Mouse (Mus musculus): ENCODE data around the gene Acvr1.

Gene Acvr1

DNA sequence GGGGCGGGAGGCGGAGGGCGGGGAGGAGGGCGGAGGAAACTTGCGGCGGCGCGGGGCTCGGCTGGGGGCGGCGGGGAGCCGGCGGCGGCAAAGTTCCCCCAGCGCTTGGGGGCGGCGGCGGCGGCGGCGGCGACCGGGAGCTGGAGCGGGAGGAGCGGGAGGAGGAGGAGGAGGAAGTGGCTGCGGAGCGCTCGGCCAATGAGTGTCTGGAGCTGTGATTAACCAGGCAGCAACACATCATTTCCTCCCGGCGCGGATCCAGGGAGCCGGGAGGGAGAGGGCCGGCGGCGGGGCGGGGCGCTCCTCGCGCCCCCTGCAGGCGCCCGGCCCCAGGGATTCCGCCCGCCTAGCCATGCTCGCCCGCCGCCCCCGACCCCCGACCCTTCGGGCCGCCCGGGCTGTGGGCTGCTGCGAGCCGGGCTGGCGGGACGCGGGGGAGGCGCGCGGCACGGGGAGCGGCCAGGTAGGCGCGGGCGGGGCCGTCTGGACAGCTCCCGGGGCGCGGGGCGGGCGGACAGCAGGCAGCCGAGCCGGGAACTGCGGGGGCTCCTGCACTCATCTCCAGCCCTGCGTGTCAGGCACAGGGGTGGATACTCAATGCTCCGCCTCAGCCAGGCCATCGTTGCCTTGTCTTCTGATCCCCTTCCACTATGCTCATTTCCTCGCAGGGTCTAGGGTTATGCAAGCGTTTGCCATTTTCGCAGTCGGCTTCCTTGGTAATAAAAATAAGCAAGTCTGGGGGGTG, at the start of gene Acvr1, which contains the start of gene Upp2:
Gene Acvr1, minus strand, starts transcription at position 92 of the 745 bp plus-strand sequence.
Gene Upp2, plus strand, starts transcription at position 233 of the 745 bp plus-strand sequence.
- DNase-seq (ENCODE audit: low spot score in 2 of 2) = peak; percentile 70 to 89

DNA sequence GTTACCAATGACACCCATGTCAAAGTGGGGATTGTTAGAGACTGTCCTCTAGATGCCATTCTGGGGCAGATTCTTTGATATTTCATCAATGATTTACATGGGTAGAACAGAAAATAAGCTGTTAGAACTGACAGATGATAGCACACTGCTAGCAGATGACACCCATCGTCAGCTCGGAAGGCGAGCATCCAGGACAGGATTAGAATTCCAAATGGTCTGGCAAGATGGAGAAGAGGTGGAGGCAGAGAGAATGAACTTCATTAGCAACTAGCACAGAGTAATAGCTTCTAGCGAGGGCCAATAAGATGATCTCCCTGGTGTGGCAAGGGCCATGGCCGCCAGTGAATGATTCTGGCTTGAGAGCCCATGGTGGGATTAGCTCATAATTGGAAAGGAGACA, 48.8 kb upstream of the Acvr1 start:
- DNase-seq (ENCODE audit: low spot score in 2 of 2) = no peak

DNA sequence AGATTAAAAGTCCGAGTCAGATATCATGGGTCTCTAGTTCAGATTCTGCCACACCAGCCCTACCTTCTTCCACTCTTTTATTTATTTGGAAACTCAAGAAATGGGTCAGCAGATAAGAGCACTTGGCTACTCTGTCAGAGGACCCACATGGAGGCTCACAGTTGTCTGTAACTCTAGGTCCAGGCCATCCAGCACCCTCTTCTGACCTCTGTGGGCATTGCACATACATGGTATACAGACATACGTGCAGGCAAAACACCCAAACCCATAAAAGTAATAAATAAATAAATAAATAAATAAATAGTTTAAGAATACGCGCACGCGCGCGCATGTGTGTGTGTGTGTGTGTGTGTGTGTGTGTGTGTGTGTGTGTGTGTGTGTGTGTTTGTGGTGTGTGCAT, 47.9 kb upstream of the Acvr1 start:
- DNase-seq (ENCODE audit: low spot score in 2 of 2) = no peak

DNA sequence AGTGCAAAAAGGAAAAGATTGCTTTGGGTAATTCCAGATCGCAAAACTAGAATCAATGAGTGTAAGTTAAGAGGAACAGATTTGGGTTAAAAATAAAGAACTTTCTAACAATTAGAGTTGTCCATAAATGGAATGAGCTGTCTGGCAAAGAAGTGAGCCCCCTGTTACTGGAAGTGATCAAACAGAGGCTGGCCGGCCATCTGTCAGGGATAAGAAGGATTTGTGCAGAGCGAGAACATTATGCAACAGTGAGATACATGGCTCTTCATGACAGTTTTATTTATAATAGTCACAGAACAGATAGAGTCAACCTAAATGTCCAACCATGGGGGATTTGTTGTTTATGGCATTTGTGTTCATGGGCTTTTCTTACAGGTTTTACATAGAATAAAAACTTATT, 46.8 kb upstream of the Acvr1 start:
- DNase-seq (ENCODE audit: low spot score in 2 of 2) = no peak

DNA sequence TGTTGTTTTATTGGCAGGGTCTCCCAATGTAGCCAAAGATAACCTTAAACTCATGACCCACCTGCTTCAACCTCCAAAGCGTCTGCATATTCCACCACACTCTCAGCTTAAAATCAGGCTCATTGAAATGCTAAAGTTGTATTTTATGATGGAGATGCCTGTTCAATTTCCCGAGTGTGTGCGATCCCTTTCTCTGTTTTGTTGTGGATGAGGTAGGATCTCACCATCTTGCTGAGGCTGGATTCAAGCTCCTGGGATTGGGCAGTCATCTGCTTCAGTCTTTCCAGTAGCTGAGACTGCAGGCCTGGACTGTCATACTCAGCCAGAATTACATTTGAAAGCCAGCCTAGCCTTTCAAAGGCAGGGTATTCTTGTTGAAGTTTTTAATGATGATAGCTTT, 37.8 kb upstream of the Acvr1 start:
- DNase-seq (ENCODE audit: low spot score in 2 of 2) = no peak

DNA sequence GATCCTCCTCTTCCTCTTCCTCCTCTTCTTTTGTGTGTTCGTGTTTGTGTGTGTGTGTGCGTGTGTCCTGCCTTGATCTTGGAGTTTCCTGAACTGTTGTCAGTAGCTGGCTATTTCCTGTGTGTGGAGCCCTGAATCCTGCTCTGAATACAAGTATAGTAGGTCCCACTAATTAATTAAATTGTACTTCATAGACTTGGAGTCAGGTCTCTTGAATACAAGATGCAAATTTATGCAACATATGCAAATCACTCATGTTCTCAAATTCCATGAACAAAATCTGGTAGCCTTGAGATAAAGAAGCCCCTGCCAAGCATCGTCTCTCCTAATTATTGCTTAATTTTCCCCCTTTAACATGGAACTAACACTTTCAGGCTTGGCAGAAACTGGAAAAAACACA, 36.4 kb upstream of the Acvr1 start:
- no peak for DNase-seq (ENCODE audit: low spot score in 2 of 2)

DNA sequence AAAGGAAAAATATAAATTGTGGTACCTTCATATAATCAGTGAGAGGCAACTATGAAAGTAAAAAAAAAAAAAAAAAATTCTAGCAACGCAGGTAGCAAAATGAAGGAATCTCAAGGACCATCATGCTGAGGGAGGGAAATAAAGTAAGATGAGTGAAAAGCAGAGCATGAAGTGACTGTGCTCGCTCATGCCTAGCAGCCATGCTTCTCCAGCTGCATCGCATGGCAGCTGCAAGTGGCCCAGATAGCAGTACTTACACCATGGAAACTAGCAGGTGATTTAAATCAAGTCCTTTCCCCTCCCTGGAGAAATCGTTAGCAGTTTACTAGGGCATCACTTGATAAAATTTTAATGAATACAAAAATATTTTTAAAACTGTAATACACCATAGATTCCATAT, 34.4 kb upstream of the Acvr1 start:
- no peak for DNase-seq (ENCODE audit: low spot score in 2 of 2)

DNA sequence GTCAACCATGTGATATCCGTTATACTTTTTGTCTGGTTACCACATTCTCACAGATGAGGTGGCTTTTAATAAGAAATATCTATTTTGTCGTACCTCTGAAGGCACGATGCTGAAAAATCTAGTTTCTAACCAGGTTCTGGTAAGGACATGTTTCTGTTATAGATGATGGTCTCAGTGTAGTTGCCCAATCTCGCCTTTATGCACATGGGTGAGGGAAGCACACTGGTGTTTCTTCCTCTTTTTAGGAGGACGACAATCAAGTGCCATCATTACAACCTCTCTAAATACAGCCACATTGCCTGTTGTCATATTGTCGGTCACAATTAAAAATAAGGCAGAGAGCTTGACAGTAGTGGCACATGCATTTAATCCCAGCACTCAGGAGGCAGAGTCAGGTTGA, 32.7 kb upstream of the Acvr1 start:
- DNase-seq (ENCODE audit: low spot score in 2 of 2) = no peak

DNA sequence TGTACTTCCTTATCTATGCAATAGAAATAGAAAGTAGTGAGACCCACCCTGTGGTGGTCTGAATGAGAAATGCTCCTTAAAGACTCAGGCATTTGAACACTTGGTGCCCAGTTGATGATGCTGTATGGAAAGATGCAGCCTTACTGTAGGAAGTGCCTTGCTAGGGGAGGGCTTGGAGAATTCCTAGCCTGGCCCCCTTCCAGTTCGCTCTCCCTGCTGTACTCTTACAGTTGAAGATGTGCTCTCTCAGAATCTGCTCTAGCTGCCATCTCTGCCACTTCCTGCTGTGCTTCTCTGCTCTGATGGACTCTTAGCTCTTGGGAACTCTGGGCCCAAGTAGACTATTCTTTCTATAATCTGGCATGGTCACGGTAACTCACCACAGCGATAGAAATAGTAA, 30.6 kb upstream of the Acvr1 start:
- DNase-seq (ENCODE audit: low spot score in 2 of 2) = no peak

DNA sequence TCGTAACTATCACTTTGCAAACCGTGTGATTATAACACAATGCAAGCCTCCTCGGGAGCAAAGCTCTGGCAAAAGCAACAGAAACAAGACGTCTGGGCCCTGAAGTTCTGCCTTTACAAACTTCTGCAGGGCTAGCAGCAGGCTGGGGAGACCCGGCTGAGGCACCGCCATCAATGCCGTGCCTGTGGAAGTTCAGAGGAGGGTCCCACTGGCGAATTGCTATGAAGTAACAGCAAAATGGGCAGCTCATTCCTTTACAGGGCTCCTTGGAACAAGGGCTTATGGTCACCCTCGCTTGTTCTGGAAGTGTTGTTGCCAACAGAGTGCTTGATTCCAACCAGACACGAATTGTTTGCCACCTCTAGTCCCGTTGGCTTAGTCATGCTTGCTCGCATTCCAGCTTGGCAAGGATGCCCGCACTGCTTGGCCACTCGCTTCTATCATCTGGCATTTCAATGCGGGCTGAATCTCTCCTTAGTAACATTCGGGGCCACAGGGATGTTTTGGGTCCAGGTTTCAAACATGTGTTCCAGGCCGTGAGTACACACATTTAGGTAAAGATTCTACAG, 29.9 kb upstream of the Acvr1 start:
- peak in 1 of 2 experiments; percentile 49 for DNase-seq (ENCODE audit: low spot score in 2 of 2)

DNA sequence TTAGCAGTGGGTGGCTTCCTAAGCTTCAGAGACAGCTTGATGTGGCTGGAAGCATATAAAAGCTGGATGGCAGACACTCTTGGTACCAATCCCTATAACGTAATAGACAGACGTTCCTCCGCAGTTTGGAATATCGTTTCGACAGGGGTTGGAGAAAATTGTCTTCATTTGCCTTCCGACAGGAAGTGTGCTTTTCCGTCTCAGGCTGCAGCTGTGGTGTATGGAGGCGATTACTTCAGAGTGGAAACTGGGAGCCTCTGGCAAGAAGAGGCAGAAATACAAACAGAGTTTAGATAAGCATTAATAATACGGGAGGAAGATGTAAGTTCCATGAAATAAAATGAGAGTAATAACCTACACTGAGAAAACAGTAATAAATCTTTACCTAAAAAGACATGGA, 28.4 kb upstream of the Acvr1 start:
- DNase-seq (ENCODE audit: low spot score in 2 of 2) = no peak

DNA sequence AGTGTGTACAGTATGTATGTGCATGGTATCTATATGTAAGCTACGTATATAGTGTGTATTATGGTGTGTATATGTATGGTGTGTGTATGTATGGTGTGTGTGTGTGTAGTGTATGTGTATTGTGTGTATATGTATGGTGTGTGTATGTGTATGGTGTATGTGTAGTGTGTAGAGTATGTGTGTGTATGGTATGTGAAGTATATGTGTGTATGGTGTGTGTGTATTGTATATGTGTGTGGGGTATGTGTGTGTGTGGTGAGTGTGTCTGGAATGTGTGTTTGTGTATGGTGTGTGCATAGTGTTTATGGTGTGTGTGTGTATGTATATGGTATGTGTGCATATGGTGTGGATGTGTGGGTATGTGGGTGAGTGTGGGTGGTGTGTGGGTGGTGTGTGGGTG, 23.1 kb upstream of the Acvr1 start:
- no peak for DNase-seq (ENCODE audit: low spot score in 2 of 2)

DNA sequence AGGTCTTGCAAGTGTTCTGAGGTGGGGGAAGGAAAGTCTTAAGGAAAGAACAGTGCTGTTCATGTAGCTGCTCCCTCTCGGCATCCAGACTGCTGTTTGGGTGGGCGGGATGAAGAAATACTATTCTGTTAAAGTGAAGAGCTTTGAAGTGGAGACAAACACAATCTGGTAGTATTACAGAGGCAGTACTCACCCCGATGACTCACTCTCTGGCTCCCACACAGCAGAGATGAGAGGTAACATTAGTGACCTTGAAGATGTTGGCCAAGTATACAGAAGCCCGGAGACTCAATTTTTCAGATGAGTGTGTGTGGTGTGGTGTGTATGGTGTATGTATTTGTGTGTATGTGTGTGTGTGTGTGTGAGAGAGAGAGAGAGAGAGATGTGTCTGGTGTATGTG, 22.7 kb upstream of the Acvr1 start:
- no peak for DNase-seq (ENCODE audit: low spot score in 2 of 2)

DNA sequence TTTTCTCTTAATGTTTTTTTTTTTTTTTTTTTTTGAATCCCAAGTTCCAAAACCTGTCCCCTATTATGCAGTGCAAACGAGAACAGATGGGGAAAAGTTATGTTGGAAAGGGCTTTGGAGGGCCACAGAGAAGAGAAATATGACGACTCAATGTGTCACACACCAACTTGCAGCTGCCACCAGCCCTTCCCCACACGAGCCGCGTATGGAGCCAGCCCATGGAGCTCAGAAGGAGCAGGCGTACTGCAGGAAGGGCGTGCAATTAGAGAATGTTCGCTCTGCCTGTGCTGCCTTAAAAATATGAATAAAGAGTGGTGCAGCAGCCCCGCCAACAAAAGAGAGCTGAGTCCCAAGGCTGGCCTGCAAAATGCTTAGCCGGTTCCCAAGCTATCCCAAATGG, 19.4 kb upstream of the Acvr1 start:
- DNase-seq (ENCODE audit: low spot score in 2 of 2) = no peak

DNA sequence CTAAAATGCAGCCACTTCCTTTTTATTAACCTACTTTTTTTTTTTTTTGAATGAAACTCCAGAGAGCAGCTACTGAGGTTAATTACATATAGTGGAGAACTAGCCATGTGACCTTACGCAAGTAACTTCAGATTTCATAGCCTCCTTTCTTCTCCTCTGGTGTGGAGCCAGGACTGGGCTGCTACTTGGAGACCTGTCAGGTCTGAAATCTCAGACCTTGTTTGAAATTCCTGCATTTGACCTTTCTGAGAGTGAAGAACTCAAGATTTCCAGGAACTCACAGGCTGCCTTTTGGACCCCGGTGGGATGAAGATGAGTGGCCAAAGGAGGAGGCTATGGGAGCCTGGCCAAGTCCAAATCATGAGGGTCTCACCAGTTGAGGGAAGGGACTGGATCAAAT, 7.2 kb upstream of the Acvr1 start:
- no peak for DNase-seq (ENCODE audit: low spot score in 2 of 2)

DNA sequence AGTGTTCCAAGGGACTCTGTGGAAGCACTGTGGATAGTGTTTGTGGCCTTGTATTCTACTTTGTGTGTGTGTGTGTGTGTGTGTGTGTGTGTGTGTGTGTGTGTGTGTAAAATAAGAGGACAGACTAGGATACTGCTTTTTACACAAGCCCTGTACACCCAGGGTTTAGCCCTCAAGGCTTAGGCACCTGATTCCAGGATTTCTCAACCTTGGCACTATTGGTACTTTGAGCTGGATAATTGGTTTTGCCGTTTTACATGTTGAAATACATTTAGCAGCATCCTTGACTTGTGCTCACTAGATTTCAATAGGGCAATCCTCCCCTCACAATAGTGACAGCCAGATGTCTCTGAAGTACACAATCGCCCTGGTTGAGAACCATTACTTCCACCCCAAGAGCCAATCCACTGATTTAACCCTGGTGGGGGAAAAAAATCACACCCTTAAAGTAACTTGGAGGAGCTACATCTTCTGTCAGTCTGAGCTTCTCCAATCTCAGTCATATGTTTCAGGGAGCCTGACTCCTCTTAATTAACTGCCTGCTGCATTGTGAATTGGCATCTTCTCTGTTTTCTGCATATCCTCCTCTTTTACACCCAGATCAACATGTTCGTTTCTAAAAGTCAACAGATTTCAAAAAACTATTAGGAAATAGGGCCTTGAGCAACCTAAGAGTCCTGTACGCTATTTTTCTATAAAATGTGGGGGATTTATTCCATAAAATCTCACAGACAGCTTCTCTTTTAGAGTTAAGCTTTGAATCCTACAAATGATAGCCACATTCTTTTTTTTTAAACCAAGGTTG, 2.1 kb upstream of the Acvr1 start:
- no peak for DNase-seq (ENCODE audit: low spot score in 2 of 2)

DNA sequence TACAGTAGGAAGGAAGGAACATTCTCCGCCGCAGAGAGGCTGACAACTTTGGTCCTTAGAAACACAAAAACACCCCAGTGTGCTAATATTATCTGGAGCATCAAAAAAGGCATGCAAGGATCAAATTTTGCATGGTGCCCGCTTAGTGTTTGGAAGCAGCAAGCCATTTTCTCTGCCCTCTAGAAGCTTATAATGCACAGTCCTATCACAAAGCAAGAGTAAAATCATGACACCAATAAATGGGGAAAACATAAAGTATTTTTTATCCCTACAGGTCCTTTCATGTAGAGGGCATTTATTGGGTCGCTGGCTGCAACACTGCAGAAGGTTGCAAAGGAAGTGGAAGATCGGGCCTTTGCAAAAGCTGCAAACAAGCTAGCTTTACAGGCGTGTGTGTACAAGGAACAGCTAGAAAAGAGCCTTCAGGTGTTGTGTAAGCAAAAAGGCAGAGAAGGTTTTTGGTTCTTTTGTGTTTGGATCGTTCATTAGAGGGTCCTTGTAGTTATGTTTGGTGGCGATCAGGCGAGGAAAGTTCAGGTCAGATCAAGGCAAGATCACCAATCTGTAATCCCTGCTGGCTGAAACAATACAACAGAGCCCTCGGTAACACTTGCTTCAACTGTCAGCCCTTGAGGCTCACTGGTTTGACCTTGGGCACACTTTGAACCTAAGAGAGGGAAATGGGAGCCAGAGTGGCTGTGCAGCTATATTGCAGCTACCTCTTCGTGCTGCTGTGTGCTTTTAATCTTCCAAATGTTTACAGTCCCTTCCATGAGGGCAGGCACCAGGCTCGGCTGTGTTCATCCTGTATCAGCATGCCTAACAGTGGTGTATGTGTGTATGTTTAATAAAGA, 1.1 kb upstream of the Acvr1 start:
- no peak for DNase-seq (ENCODE audit: low spot score in 2 of 2)

DNA sequence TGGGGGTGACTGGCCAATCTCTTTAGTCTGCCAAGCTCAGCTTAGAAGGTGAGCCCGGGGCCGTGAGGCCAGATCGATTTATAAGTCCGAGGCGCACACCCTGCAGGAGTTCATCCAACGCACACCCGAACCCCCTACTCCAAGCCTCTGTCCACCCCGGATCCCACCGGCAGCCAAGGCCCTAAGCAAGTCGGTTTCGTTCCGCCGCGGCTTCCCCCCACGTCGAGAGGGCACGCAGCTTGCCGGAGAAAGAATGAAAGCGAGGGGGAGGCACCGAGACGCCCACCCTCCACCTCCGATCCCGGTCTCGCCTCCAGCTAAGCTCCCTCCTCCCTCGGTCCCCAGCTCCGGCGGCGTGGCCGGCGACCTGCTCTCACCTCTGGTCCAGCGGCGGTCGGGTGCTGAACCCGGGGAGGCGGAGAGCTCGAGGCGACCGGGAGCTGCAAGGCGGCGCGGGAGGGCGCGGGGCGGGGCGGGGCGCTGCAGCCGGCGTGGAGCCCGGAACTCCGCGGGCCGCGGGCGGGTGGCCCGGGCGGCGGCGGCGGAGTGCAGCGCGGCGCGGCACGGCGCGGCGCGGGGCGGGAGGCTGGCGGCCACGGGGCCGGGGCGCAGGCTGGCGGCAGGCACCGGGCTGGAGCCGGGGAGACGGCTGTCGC, 419 bp downstream of the Acvr1 start:
- DNase-seq (ENCODE audit: low spot score in 2 of 2) = peak; percentile 57 to 72

DNA sequence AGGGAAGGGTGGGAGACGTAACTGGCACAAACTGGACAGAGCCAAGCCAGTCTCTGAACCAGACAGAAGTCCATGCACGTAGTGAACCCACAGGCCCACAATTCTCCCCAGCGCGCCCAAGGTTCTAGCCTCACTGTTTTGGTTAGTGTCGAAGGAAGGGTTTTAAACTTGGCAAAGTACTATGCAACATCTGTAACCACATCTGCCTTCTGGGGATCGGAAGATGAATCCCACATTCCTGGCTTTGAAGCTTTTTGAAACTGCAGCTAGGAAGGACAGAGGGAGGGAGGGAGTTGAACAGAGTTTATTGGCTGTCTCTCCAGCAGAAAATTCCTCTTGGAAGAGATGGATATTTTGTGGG, 928 bp downstream of the Acvr1 start:
- no peak for DNase-seq (ENCODE audit: low spot score in 2 of 2)

DNA sequence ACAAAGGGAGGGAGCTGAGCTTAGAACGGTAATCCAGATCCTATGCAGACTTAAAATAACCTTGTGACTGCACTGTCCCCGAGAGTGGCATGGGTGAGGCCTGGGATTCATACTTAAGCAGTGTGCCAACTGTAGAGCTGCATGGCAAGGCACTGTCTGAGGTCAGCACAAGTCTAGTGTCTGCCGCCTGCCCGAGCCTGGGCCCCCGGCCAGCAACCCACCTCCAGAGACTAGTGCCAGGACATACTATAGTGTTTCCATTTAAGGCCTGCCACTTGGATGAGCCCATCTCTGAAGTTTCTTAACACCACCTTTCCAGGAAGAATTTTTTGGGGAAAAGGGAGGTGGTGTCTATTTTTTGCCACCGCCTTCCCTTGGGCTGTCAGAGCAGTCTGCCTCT, 1.7 kb downstream of the Acvr1 start:
- DNase-seq (ENCODE audit: low spot score in 2 of 2) = no peak

DNA sequence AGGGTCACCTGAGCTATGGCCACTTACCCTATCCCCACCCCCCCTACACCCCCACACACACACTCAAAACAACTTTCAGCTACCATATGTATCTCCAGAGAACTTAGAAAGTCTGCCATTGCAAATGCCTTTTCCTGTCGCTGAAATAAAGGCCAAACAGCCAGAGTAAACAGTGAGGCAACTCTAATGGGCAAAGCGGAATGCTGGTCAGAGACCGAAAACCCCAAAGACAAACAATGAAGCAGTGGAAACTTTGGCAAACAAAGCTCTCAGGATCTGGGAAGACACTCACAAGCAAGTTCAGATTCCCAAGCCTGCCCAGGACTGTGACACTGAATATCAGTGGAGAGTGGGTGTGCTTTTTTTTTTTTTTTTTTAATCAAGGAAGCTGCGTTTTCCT, 4.8 kb downstream of the Acvr1 start:
- no peak for DNase-seq (ENCODE audit: low spot score in 2 of 2)
